Mouse (Mus musculus): ENCODE data around the gene Prx. TPM values are rescaled to one million over a fixed set of nuclear protein-coding genes. Genes with fewer than 3 reads are reported as not detected.

Prx gene
- total and polyA plus RNA-seq, 2 experiments from 2014 or later = 1.5 to 3.2 TPM

DNA sequence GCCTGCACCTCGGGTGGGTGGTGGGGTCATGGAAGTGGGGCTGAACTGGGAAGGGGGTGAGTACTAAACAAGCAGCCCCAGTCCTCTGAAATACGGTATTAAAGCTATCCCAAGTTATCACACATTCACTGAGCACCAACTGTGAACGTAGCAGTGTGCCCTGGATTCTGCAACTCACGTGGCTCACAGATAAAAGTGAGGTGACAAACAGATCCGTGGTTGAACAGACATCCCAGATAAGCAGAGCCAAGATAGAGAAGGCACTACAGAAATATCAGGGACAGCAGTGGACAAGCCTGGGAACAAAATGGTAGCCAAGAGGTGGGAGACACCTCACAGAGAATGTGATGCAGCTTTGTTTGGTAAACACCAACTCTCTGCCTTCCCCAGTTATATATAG is 39.5 kb upstream of the Prx start:
- WGBS = 90% methylated on average over 5 of the region's 5 CpGs
- Histone ChIP-seq H3K27ac (ENCODE audit: low read depth, low read length) (no peak overlapping the region), H3K4me2 (ENCODE audit: low read depth, low read length, poor library complexity, severe bottlenecking) (no peak overlapping the region), H3K9me3 (ENCODE audit: low read length) (no peaks in the 10 kb centered on the region), H3K4me3 (ENCODE audit: low read depth, low read length) (no peak overlapping the region), H3K9ac (replicated peaks; ENCODE audit: low read length, poor library complexity, severe bottlenecking) (no peak overlapping the region), H3K4me1 (ENCODE audit: insufficient read depth, low read length) (no peaks in the 10 kb centered on the region), H3K27me3 (ENCODE audit: insufficient read depth, low read length) (no peaks in the 10 kb centered on the region), H3K36me3 (ENCODE audit: insufficient read depth, low read length) (no peaks in the 10 kb centered on the region)
- DNase-seq (ENCODE audit: low spot score) = no peak
- no peak for ATAC-seq (ENCODE audit: low FRiP score)
- no peak for TF ChIP-seq CTCF (IDR thresholded peaks at IDR 0.05)

GRCm38 (mm10) chr7:27460477-27460876 is 38.6 kb upstream of the Prx start:
- Histone ChIP-seq H3K36me3 (ENCODE audit: insufficient read depth, low read length) (no peaks in the 10 kb centered on the region), H3K9me3 (ENCODE audit: low read length) (no peaks in the 10 kb centered on the region), H3K27ac (ENCODE audit: low read depth, low read length) (no peak overlapping the region), H3K4me3 (ENCODE audit: low read depth, low read length) (no peak overlapping the region), H3K4me2 (ENCODE audit: low read depth, low read length, poor library complexity, severe bottlenecking) (no peak overlapping the region), H3K9ac (replicated peaks; ENCODE audit: low read length, poor library complexity, severe bottlenecking) (no peak overlapping the region), H3K4me1 (ENCODE audit: insufficient read depth, low read length) (no peaks in the 10 kb centered on the region), H3K27me3 (ENCODE audit: insufficient read depth, low read length) (no peaks in the 10 kb centered on the region)
- no peak for DNase-seq (ENCODE audit: low spot score)
- 86% methylated on average over 6 of the region's 6 CpGs for WGBS
- TF ChIP-seq CTCF (IDR thresholded peaks at IDR 0.05) = no peak
- ATAC-seq (ENCODE audit: low FRiP score) = no peak

DNA sequence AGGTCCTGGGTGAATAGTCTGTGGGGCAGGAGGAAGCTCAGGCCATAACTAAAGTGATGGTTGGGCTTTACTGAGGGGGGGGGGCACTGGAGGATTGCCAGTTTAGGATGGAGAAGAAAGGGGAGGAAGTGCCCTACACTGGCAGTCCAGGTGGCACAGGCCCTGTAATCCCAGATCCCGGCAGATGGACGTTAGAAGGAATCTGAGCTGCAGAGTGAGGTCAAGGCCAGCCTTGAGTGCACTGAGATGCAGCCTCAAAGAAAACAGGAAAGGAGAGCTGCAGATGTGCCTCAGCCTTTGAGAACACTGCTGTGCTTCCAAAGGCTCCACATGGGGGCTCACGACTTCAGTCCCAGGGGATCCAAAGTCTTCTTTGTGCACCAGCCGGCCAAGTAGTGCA is 31.5 kb upstream of the Prx start:
- no peak for ATAC-seq (ENCODE audit: low FRiP score)
- Histone ChIP-seq H3K9ac (replicated peaks; ENCODE audit: low read length, poor library complexity, severe bottlenecking) (no peak overlapping the region), H3K4me1 (ENCODE audit: insufficient read depth, low read length) (no peaks in the 10 kb centered on the region), H3K4me2 (ENCODE audit: low read depth, low read length, poor library complexity, severe bottlenecking) (no peak overlapping the region), H3K36me3 (ENCODE audit: insufficient read depth, low read length) (no peaks in the 10 kb centered on the region), H3K4me3 (ENCODE audit: low read depth, low read length) (no peak overlapping the region), H3K27ac (ENCODE audit: low read depth, low read length) (no peak overlapping the region), H3K9me3 (ENCODE audit: low read length) (no peaks in the 10 kb centered on the region), H3K27me3 (ENCODE audit: insufficient read depth, low read length) (no peaks in the 10 kb centered on the region)
- peak; percentile 10 for DNase-seq (ENCODE audit: low spot score)
- WGBS = 23% methylated on average over 4 of the region's 4 CpGs
- TF ChIP-seq CTCF (IDR thresholded peaks at IDR 0.05) = no peak

- H3K9ac ChIP-seq (replicated peaks; ENCODE audit: low read length, poor library complexity, severe bottlenecking) = no peak overlapping the region
- no peak overlapping the region for H3K27ac ChIP-seq (ENCODE audit: low read depth, low read length)
- 90% methylated on average over 11 of the region's 11 CpGs for WGBS
- DNase-seq (ENCODE audit: low spot score) = no peak
- ATAC-seq (ENCODE audit: low FRiP score) = no peak
- no peak for TF ChIP-seq CTCF (IDR thresholded peaks at IDR 0.05)
- no peaks in the 10 kb centered on the region for H3K27me3 ChIP-seq (ENCODE audit: insufficient read depth, low read length)
- H3K4me3 ChIP-seq (ENCODE audit: low read depth, low read length) = no peak overlapping the region
- no peak overlapping the region for H3K4me2 ChIP-seq (ENCODE audit: low read depth, low read length, poor library complexity, severe bottlenecking)
- H3K36me3 ChIP-seq (ENCODE audit: insufficient read depth, low read length) = 0 out of 2 replicates have a peak, but pooled peaks cover under 1% of the 10 kb centered on the region
- H3K9me3 ChIP-seq (ENCODE audit: low read length) = no peaks in the 10 kb centered on the region
- no peaks in the 10 kb centered on the region for H3K4me1 ChIP-seq (ENCODE audit: insufficient read depth, low read length)
These were observed 27.6 kb upstream of the Prx start for GRCm38 (mm10) chr7:27471390-27472120.

GRCm38 (mm10) chr7:27472596-27472995 is 26.5 kb upstream of the Prx start:
- no peaks in the 10 kb centered on the region for H3K9me3 ChIP-seq (ENCODE audit: low read length)
- H3K36me3 ChIP-seq (ENCODE audit: insufficient read depth, low read length) = 0 out of 2 replicates have a peak, but pooled peaks cover 3% of the 10 kb centered on the region
- TF ChIP-seq CTCF (IDR thresholded peaks at IDR 0.05) = no peak
- H3K4me1 ChIP-seq (ENCODE audit: insufficient read depth, low read length) = no peaks in the 10 kb centered on the region
- no peaks in the 10 kb centered on the region for H3K27me3 ChIP-seq (ENCODE audit: insufficient read depth, low read length)
- DNase-seq (ENCODE audit: low spot score) (no peak), ATAC-seq (ENCODE audit: low FRiP score) (no peak)
- no peak overlapping the region for H3K27ac ChIP-seq (ENCODE audit: low read depth, low read length)
- H3K4me2 ChIP-seq (ENCODE audit: low read depth, low read length, poor library complexity, severe bottlenecking) = peak overlapping the region; percentile 87
- 35% methylated on average over 7 of the region's 7 CpGs for WGBS
- no peak overlapping the region for H3K9ac ChIP-seq (replicated peaks; ENCODE audit: low read length, poor library complexity, severe bottlenecking)
- H3K4me3 ChIP-seq (ENCODE audit: low read depth, low read length) = peak overlapping the region; percentile 57

DNA sequence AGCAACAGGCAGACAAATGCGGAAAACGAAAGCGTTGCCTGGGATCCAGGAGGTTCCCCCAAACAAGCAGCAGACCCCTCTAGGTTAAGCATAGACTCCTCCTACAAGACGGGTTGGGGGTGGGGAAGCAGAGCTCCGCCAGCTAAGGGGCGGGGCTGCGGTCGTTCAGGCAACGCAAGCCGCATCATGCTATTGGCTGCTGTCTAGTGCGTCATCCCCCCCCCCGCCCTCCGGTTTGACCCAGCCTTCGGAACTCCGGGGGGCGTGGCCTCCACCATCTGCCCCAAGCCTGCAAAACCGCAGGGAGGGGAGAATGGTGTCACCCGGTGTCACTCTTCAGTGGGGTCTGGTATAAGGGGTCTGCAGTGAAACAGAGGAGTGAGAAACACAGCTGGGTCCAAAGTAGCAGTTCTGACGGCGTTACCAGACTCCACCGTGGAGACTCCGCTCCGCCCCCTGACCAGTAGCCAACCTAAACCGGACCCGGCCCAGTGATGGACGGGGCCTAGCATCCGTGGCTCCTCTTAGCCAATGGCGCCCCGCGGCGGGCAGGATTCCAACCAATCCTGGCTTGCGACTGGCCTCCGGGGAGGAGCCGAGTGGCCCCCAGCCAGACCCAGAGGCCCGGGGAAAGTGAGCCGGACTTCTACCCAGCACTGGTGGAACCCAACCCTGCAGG is 25.8 kb upstream of the Prx start, which contains the start of gene Sertad3:
Gene Sertad3, plus strand, starts transcription at position 613 of the 679 bp plus-strand sequence.
- DNase-seq (ENCODE audit: low spot score) (peak; percentile 98), ATAC-seq (ENCODE audit: low FRiP score) (peak; percentile 89)
- Histone ChIP-seq H3K9me3 (ENCODE audit: low read length) (no peaks in the 10 kb centered on the region), H3K4me3 (ENCODE audit: low read depth, low read length) (peak within 1 kb of the TSS; percentile 57), H3K4me1 (ENCODE audit: insufficient read depth, low read length) (no peaks in the 10 kb centered on the region), H3K27me3 (ENCODE audit: insufficient read depth, low read length) (no peaks in the 10 kb centered on the region), H3K4me2 (ENCODE audit: low read depth, low read length, poor library complexity, severe bottlenecking) (peak within 1 kb of the TSS; percentile 87), H3K9ac (replicated peaks; ENCODE audit: low read length, poor library complexity, severe bottlenecking) (peak within 1 kb of the TSS; percentile 36; the same call in 1 of the 2 replicates), H3K27ac (ENCODE audit: low read depth, low read length) (peak within 1 kb of the TSS; percentile 60), H3K36me3 (ENCODE audit: insufficient read depth, low read length) (0 out of 2 replicates have a peak, but pooled peaks cover 3% of the 10 kb centered on the region)
- WGBS = 0% methylated on average over 36 of the region's 36 CpGs
- TF ChIP-seq CTCF (IDR thresholded peaks at IDR 0.05) = no peak; the same call in 1 of the 2 replicates

Data from midbrain, postnatal 0 days (tissue).